Mouse (Mus musculus) C2C12 (cell line): Measurements from ENCODE around the gene R3hcc1l.

ENCODE experiments used
- CEBPB ChIP-seq: IDR thresholded peaks from one replicate; pipeline ENCODE4 v1.6.1; 2011; ENCODE audit warnings: low read depth, mild to moderate bottlenecking, control low read depth, moderate library complexity
- CTCF ChIP-seq: IDR thresholded peaks from one replicate; pipeline ENCODE4 v1.5.1; 2011; ENCODE audit not compliant: control insufficient read depth, insufficient read depth, insufficient read length
- FOSL1 ChIP-seq: IDR thresholded peaks from one replicate; pipeline ENCODE4 v1.8.0; 2011; ENCODE audit warnings: mild to moderate bottlenecking, low read length; ENCODE audit not compliant: poor library complexity, insufficient read depth, severe bottlenecking
- MAX ChIP-seq: IDR thresholded peaks from one replicate; pipeline ENCODE4 v1.6.1; 2011; ENCODE audit warnings: mild to moderate bottlenecking, control low read depth
- MYOD1 ChIP-seq: IDR thresholded peaks from one replicate; pipeline ENCODE4 v1.6.1; 2011; ENCODE audit warnings: low read depth; ENCODE audit not compliant: control insufficient read depth, insufficient read length
- MYOG ChIP-seq: IDR thresholded peaks from one replicate; pipeline ENCODE4 v1.6.1; 2011; ENCODE audit not compliant: control insufficient read depth, insufficient read length; ENCODE audit errors: extremely low read depth
- USF1 ChIP-seq: IDR thresholded peaks from one replicate; pipeline ENCODE4 v1.6.1; 2011; ENCODE audit warnings: low read depth, mild to moderate bottlenecking, control low read depth, moderate library complexity

DNA sequence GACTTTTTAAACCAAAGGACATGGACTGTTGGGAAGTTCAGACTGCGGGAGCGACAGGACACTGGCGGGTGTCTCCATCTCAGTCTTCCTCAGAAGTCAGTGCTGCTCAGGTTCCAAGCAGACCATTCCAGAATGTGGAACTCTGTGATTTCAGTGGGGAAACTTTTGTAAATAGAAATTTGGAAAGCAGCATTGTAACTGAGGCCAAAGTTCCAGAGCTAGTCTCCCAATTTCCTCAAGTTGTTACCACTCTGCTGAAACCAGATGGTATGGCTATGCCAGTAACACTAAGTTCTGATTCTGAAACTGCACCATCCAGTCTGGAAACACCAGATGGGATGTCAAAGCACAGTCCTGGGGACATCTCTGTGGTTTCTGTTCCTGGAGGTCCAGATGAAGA, 44.4 kb downstream of the R3hcc1l start:
- TF ChIP-seq USF1, result no peak
- TF ChIP-seq CTCF, result no peak
- TF ChIP-seq MAX, result no peak
- TF ChIP-seq MYOD1, result no peak
- TF ChIP-seq CEBPB, result no peak
- TF ChIP-seq MYOG, result no peak
- TF ChIP-seq FOSL1, result no peak
